Mouse (Mus musculus): ENCODE measurements around the gene Glrx5.

Glrx5 gene

DNA sequence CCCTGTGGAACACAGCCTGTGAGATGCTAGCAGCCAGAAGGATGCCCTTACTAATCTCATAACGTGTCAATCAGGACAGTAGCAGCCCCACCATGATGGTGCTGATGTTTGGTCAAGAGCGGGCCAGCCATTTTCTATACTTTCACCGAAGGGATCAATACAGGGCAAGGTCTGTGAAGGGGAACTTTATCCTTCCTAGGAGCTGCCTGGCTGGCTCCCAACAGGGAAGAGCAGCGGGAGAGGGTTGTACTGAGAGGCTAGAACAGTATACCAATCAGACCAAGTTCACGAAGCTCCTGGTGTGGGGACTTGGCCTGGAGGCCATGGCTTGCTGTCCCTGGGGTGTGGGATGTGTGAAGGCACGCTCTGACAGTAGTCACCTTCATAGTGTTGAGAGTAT is 22.8 kb downstream of the Glrx5 start:
- in situ Hi-C loops (cut with MboI, MseI), result loop anchor here in 1 of 2 experiments (5.0 kb wide), 1 partner anchor 377 kb away; no protein-coding TSS in a partner anchor

- in situ Hi-C loops (cut with MboI, MseI), result no loop called here
Measured at GRCm38 (mm10) chr12:105060006-105060405, 27.5 kb downstream of the Glrx5 start.

- in situ Hi-C loops (cut with MboI, MseI), result no loop called here
Measured at GRCm38 (mm10) chr12:105063201-105064134, 31.0 kb downstream of the Glrx5 start.

DNA sequence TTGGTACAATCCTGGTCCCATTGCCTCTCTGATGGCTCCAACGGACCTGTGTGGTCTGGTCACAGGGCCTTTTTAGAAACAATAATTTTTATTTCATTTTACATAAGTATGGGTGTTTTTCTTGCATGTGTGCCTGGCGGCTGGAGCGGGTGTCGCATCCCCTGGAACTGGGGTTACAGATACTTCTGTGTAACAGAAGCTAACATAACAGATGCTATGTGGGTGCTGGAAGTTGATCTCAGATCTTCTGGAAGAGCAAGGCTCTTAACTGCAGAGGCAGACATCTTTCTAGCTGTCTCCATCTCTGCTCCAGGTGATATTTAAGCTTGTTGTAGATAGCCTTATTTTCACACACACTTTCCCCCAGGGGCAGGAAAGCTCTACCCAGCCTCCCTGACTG is 31.7 kb downstream of the Glrx5 start:
- in situ Hi-C loops (cut with MboI, MseI), result no loop called here

GRCm38 (mm10) chr12:105065119-105065518 is 32.6 kb downstream of the Glrx5 start:
- in situ Hi-C loops (cut with MboI, MseI), result no loop called here

DNA sequence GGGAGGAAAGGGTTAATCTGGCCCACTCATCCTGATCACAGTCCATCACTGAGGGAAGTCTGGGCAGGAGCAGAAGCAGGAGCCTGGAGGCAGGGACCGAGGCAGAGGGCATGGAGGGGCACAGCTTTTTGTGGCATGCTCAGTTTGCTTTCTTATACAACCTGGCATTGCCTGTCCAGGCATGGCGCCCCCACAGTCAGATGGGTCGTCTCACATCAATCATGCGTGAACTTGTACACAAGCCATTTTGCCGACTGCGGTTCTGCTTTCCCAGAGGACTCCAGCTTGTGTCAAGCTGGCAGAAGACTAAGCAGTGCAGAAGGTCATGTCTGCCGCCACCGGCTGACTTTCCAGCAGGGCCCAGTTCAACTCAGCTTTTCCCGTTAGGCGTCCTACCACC is 34.0 kb downstream of the Glrx5 start:
- in situ Hi-C loops (cut with MboI, MseI), result no loop called here

GRCm38 (mm10) chr12:105068911-105069310 is 36.4 kb downstream of the Glrx5 start:
- in situ Hi-C loops (cut with MboI, MseI), result no loop called here

DNA sequence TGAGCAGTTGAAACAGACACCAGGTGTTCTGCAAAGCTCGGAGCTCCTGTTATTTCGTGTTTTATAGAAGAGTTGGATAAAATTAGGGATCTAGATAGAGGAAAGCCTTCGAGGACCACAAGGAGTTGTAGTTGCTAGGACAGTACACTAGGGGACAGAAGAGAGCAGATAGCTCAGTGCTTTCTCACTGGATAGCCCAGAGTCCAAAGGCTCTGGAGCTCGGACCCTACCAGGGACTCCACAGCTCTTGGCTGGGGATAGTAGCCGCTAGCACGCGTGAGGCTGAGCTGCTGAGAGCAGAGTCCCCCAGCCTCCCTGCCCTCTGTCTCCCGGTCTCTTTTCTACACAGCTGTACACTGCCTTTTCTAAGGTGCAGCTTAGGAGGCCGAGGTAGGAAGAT is 41.2 kb downstream of the Glrx5 start:
- in situ Hi-C loops (cut with MboI, MseI), result no loop called here

DNA sequence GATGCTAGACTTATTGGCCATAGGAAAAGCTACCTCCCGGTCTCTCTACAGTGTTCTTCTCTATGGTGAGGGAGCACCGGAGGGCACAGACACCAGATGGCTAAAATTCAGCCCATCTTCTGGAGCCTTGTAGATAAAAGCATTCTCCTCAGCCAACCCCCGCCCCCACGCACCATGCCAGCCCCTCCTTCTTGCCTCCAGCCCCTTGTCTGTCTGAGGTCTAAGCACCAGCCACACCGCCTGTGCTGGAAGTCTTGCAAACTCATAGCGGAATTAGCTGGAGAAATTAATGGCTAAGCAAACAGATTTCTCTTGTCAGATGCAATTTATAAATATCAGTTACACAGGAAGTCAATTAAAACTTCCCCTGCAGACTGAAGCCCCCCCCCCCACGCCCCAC is 43.0 kb downstream of the Glrx5 start:
- in situ Hi-C loops (cut with MboI, MseI), result no loop called here

DNA sequence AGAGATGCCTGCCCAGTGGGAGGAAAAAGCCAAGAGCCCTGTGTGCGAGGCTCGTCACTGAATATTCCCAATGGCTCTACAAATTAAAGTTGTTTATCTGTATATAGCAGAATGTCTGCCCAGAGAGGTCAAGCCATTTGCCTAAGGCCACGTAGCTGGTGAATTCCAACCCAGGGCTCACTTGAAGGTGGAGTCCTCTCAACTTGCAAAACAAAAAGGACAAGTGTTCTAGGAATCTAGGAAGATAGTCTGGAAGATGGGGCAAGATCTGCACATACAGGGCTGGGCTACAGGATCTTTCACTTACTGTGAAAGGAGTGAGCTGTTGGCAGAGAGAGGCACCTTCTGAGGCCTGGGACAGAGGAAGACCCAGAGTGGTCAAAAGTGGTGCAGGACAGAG is 44.0 kb downstream of the Glrx5 start:
- in situ Hi-C loops (cut with MboI, MseI), result no loop called here

GRCm38 (mm10) chr12:105077232-105077631 is 44.7 kb downstream of the Glrx5 start:
- in situ Hi-C loops (cut with MboI, MseI), result no loop called here

DNA sequence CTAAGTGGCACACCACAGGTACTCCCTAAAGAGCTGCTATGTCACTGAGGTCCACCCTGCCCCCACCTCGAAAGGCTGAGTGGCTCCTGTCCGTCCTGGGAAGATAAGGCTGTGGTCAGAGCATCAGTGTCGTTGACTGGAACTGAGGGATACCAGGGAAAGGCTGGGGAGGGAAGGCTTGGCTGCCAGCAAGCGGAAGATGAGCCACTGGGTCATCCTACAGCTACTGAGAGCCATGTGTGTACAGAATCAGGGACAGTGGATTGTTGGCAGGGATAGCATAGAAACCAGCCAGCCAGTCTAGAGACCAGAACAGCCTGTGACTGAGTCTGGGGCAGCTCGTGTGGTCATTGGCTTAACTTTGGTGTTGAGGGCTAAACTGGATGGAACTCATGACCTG is 51.7 kb downstream of the Glrx5 start:
- in situ Hi-C loops (cut with MboI, MseI), result no loop called here

DNA sequence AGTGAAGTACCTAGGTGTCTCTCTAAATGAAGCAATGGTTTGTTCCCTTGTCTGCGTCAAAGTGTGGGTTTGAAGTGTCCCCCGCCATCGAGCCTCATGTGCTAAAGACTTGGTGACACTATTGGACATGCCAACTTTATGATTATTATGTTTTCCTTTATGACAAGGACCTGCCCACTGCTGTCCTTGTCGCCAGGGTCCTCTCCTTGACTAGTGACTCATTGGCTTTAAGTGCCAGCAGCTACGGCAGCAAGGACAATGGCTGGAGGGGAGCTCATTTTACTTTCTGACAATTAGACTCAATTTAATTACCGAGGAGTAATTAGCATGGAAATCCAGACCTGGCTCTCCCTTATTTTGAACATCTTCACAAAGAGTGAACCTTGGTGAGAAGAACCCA is 52.3 kb downstream of the Glrx5 start:
- in situ Hi-C loops (cut with MboI, MseI), result no loop called here

DNA sequence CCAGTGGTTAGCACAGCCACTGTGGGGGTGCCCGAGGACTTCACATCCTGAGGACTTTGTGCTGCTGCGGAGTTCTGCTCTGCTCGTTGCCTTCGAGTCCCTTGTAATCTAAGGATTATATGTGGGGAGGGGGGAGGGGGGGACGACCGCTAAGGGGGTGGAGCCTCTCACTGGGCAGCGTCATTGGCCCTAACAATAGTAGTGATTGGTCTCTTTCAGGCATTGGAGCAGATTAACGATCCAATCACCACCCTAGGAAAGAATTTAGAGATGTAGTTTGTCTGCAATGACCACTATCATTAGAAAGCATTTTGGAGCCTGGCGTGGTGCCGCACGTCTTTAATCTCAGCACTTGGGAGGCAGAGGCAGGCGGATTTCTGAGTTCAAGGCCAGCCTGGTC is 52.8 kb downstream of the Glrx5 start:
- in situ Hi-C loops (cut with MboI, MseI), result no loop called here

- in situ Hi-C loops (cut with MboI, MseI), result no loop called here
Measured at GRCm38 (mm10) chr12:105086781-105087180, 54.3 kb downstream of the Glrx5 start.

- in situ Hi-C loops (cut with MboI, MseI), result no loop called here
Measured at GRCm38 (mm10) chr12:105087353-105087752, 54.9 kb downstream of the Glrx5 start.

GRCm38 (mm10) chr12:105089231-105089630 is 56.7 kb downstream of the Glrx5 start:
- in situ Hi-C loops (cut with MboI, MseI), result no loop called here

GRCm38 (mm10) chr12:105091604-105092003 is 59.1 kb downstream of the Glrx5 start:
- in situ Hi-C loops (cut with MboI, MseI), result no loop called here

Data from T-helper 17 cell (primary cell).